Mouse (Mus musculus) forebrain, embryonic 16.5 days (tissue): ENCODE data around the gene Ptrh2. TPM values are rescaled to one million over a fixed set of nuclear protein-coding genes. Genes with fewer than 3 reads are reported as not detected.
A peak's percentile ranks its signal among the peaks of the same experiment; 100 is the strongest.

Experiments
- ATAC-seq: fragments of 200-750 bp; cut with Nextera tagmentation; 2 replicates; pipeline ENCODE4 v1.8.0; 2017; ENCODE audit warnings: mild to moderate bottlenecking, moderate library complexity
- H3K27ac ChIP-seq: fragments of 300-500 bp; sonication (generic); 2 replicates; pipeline ENCODE4 v1.5.1; 2014; ENCODE audit warnings: low read length, control low read depth
- H3K27me3 ChIP-seq: fragments of 300-500 bp; sonication (generic); replicated peaks from 2 replicates; pipeline ENCODE4 v1.6.1; 2014; ENCODE audit warnings: low read length; ENCODE audit not compliant: control insufficient read depth, insufficient read depth
- H3K36me3 ChIP-seq: fragments of 300-500 bp; sonication (generic); 2 replicates; pipeline ENCODE4 v1.6.1; 2014; ENCODE audit not compliant: control insufficient read depth, insufficient read depth
- H3K4me1 ChIP-seq: fragments of 300-500 bp; sonication (generic); replicated peaks from 2 replicates; pipeline ENCODE4 v1.6.1; 2014; ENCODE audit warnings: low read length; ENCODE audit not compliant: control insufficient read depth, insufficient read depth
- H3K4me2 ChIP-seq: fragments of 300-500 bp; sonication (generic); 2 replicates; pipeline ENCODE4 v1.6.1; 2014; ENCODE audit warnings: mild to moderate bottlenecking, low read length, control low read depth
- H3K4me3 ChIP-seq: fragments of 300-500 bp; sonication (generic); replicated peaks from 2 replicates; pipeline ENCODE4 v1.5.1; 2014; ENCODE audit warnings: mild to moderate bottlenecking, low read length, control low read depth
- H3K9ac ChIP-seq: fragments of 300-500 bp; sonication (generic); replicated peaks from 2 replicates; pipeline ENCODE4 v1.6.1; 2014; ENCODE audit warnings: low read depth, low read length, control low read depth
- H3K9me3 ChIP-seq: fragments of 300-500 bp; sonication (generic); 2 replicates; pipeline ENCODE4 v1.6.1; 2016; ENCODE audit warnings: low read length; ENCODE audit not compliant: control insufficient read depth
- WGBS: fragments of 180-500 bp; shearing (Covaris S2); extraction: QIAGEN DNeasy Blood & Tissue Kit; methylation state at CpG from one replicate; pipeline ENCODE4 v1.1.7; 2014; 5-methylcytosine and 5-hydroxymethylcytosine counted together
- polyA plus RNA-seq: library from polyadenylated mRNA; unstranded; fragments of >200 nt; fragmentation: Nextera tagmentation; extraction: Ambion mirVana; gene quantifications from 2 replicates; pipeline ENCODE4 v1.2.1, GENCODE M21; 2015

Ptrh2 gene
- polyA plus RNA-seq, 1 experiment from 2014 or later: 37.2 TPM

GRCm38 (mm10) chr11:86664406-86664805 is 19.4 kb upstream of the Ptrh2 start:
- Histone ChIP-seq H3K4me3 (no peak overlapping the region), H3K4me1 (no peaks in the 10 kb centered on the region), H3K36me3 (peaks cover 9% of the 10 kb centered on the region; the same call in 1 of the 2 replicates), H3K27me3 (no peaks in the 10 kb centered on the region), H3K4me2 (no peak overlapping the region), H3K27ac (no peak overlapping the region), H3K9ac (no peak overlapping the region), H3K9me3 (no peaks in the 10 kb centered on the region)
- ATAC-seq: no peak
- 83% methylated on average over 3 of the region's 3 CpGs for WGBS

DNA sequence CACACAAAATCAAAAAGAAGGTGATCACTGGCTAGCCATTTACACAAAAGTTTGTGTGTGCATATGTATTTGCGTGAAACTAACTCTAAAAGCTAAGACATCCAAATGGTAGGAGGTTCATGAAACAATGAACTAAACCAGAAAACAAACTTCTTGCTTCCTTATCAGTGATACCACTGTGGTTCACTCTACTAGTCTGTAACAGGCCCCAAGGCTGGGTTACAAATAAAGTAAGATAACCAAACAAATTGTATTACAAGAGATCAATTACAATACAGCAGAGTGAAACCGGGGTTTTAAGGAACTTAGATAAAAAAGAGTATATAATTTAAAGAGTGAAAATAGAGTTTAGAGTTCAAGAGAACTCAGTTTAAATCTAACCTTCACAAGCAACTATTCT is 16.2 kb upstream of the Ptrh2 start:
- ATAC-seq: no peak
- WGBS: 94% methylated on average over 2 of the region's 2 CpGs
- peaks cover 2% of the 10 kb centered on the region; the same call in 1 of the 2 replicates for H3K36me3 ChIP-seq
- no peak overlapping the region for H3K4me2 ChIP-seq
- no peaks in the 10 kb centered on the region for H3K27me3 ChIP-seq
- peaks cover 2% of the 10 kb centered on the region; the same call in 1 of the 2 replicates for H3K4me1 ChIP-seq
- no peak overlapping the region for H3K9ac ChIP-seq
- no peak overlapping the region for H3K27ac ChIP-seq
- H3K4me3 ChIP-seq: no peak overlapping the region
- no peaks in the 10 kb centered on the region for H3K9me3 ChIP-seq

GRCm38 (mm10) chr11:86668169-86668568 is 15.6 kb upstream of the Ptrh2 start:
- H3K27me3 ChIP-seq: no peaks in the 10 kb centered on the region
- 85% methylated on average over 3 of the region's 3 CpGs for WGBS
- no peak overlapping the region for H3K4me2 ChIP-seq
- no peak overlapping the region for H3K9ac ChIP-seq
- H3K4me1 ChIP-seq: peaks cover 2% of the 10 kb centered on the region; the same call in 1 of the 2 replicates
- H3K27ac ChIP-seq: no peak overlapping the region
- no peaks in the 10 kb centered on the region for H3K9me3 ChIP-seq
- no peak overlapping the region for H3K4me3 ChIP-seq
- ATAC-seq: no peak
- H3K36me3 ChIP-seq: peaks cover 2% of the 10 kb centered on the region; the same call in 1 of the 2 replicates

- H3K27me3 ChIP-seq: no peaks in the 10 kb centered on the region
- no peak overlapping the region for H3K4me2 ChIP-seq
- ATAC-seq: no peak
- H3K4me1 ChIP-seq: peaks cover 2% of the 10 kb centered on the region; the same call in 1 of the 2 replicates
- H3K9ac ChIP-seq: no peak overlapping the region
- H3K9me3 ChIP-seq: no peaks in the 10 kb centered on the region
- no peak overlapping the region for H3K27ac ChIP-seq
- WGBS: 55% methylated on average over 3 of the region's 3 CpGs
- no peak overlapping the region for H3K4me3 ChIP-seq
- no peaks in the 10 kb centered on the region for H3K36me3 ChIP-seq
Measured at GRCm38 (mm10) chr11:86671041-86671675, 12.6 kb upstream of the Ptrh2 start.

DNA sequence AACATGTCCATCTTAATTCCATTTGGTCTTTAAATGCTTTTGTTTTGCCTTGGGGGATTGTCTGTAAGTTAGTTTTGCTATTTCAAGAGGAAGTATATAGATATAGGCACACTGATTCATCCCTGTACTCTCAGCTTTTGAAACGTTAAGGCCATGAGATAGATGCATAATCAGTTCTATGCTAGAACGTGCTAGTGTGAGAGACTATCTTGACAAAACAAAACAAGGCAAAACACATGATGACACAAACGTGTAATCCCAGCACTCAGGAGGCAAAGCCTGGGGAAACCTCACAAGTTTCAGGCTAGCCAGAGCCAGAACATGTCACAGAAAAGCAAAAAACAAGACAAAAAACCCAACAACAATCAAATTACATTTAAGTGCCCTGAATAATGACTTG is 11.0 kb upstream of the Ptrh2 start:
- whole genome bisulfite sequencing: 81% methylated on average over 3 of the region's 3 CpGs
- Histone ChIP-seq H3K27me3 (no peaks in the 10 kb centered on the region), H3K9ac (no peak overlapping the region), H3K4me3 (no peak overlapping the region), H3K4me1 (peaks cover 2% of the 10 kb centered on the region; the same call in 1 of the 2 replicates), H3K36me3 (no peaks in the 10 kb centered on the region), H3K9me3 (no peaks in the 10 kb centered on the region), H3K27ac (no peak overlapping the region), H3K4me2 (no peak overlapping the region)
- no peak for ATAC-seq

- Histone ChIP-seq H3K4me3 (no peak overlapping the region), H3K27me3 (no peaks in the 10 kb centered on the region), H3K4me2 (no peak overlapping the region), H3K9me3 (no peaks in the 10 kb centered on the region), H3K36me3 (no peaks in the 10 kb centered on the region), H3K9ac (no peak overlapping the region), H3K27ac (no peak overlapping the region), H3K4me1 (peaks cover 2% of the 10 kb centered on the region; the same call in 1 of the 2 replicates)
- 90% methylated on average over 4 of the region's 4 CpGs for WGBS
- no peak for ATAC-seq
Measured at GRCm38 (mm10) chr11:86675520-86675919, 8.3 kb upstream of the Ptrh2 start.

DNA sequence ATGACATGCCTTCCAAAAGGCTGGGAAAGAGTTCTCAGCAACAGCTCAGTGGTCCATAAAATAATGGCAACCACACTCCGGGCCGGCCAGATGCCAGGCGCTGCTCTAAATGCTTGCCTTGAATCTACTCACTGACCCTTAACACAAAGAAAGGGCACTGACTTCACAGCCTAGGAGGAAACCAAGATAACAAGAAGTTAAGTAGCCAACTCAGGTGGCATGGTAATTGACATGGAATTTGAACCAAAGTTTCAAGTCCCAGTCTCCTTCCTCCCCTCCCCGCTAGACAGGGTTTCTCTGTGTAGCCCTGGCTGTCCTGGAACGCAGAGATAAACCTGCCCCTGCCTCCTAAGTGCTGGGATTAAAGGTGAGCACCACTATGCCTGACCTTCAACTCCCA is 4.8 kb upstream of the Ptrh2 start:
- ATAC-seq: no peak
- Histone ChIP-seq H3K4me3 (no peak overlapping the region), H3K36me3 (no peaks in the 10 kb centered on the region), H3K27ac (no peak overlapping the region), H3K27me3 (no peaks in the 10 kb centered on the region), H3K4me2 (no peak overlapping the region), H3K9ac (no peak overlapping the region), H3K9me3 (no peaks in the 10 kb centered on the region), H3K4me1 (peaks cover 13% of the 10 kb centered on the region)
- 76% methylated on average over 5 of the region's 5 CpGs for WGBS

DNA sequence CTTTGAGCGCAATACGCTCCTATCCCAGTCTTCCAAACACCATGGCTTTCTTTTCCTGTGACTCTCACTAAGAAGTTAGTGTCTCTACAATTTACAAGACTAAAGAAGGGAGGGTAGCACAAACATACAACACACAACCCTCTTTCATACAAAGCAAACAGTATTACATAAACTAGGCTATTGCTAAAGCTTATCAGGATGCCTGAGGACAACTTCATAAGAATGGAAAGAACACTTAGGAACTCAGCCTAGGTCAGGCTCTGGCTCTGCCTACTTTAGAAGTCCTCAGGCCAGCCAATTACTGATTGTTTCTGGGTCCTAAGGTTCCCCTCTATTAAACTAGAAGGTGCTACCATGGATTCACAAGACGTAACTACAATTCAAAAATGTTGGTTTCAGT is 3.1 kb upstream of the Ptrh2 start:
- H3K9me3 ChIP-seq: no peaks in the 10 kb centered on the region
- no peaks in the 10 kb centered on the region for H3K27me3 ChIP-seq
- no peak overlapping the region for H3K9ac ChIP-seq
- H3K4me3 ChIP-seq: no peak overlapping the region
- H3K36me3 ChIP-seq: no peaks in the 10 kb centered on the region
- H3K27ac ChIP-seq: no peak overlapping the region
- no peak for ATAC-seq
- H3K4me1 ChIP-seq: peaks cover 26% of the 10 kb centered on the region
- 94% methylated on average over 3 of the region's 3 CpGs for WGBS
- no peak overlapping the region for H3K4me2 ChIP-seq

DNA sequence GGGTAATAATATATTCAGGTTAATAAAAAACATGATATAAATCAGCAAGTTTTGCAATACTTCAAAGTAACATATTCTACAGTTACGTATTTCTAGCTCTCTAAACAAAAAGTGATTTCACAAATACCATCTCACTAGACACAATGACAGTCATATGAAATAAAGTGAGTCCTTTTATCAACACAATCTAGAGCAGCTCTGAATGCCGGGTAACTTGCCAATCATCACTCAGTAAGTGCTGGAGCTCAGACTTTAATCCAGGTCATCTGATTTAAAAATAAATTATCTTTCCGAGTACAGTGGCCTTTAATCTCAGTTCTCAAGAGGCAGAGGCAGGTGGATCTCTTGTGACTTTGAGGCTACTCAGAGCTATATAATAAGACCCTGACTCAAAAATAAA is 2.4 kb upstream of the Ptrh2 start:
- H3K36me3 ChIP-seq: no peaks in the 10 kb centered on the region

DNA sequence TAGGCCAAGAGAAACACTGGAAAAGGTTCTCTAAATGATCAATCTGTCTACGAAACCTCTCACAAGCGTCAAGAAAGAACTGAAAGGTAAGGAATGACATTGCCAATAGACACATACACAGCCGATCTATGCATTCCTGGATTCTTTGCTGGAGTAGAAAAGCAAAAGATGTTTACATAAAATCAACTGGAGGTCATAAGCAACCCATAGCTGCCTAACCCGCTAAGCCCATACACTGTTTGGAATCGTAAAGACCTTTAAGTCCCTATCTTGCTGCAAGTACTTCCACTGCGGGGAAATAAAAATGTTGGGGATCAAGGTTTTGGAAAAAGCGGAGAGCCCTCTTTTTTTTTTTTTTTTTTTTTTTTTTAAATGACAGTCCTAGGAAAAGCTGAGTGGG is 924 bp upstream of the Ptrh2 start:
- no peak for ATAC-seq
- Histone ChIP-seq H3K27ac (no peak overlapping the region; the same call in 1 of the 2 replicates), H3K36me3 (no peaks in the 10 kb centered on the region), H3K9me3 (no peaks in the 10 kb centered on the region), H3K27me3 (no peaks in the 10 kb centered on the region), H3K4me1 (peaks cover 30% of the 10 kb centered on the region), H3K9ac (peak overlapping the region; percentile 72), H3K4me3 (peak overlapping the region; percentile 63), H3K4me2 (peak overlapping the region; percentile 73)
- 40% methylated on average over 7 of the region's 7 CpGs for WGBS

More for the DNA sequence above, 2.4 kb upstream of the Ptrh2 start:
- H3K4me3 ChIP-seq: no peak overlapping the region
- 92% methylated on average over 3 of the region's 3 CpGs for WGBS
- H3K27ac ChIP-seq: no peak overlapping the region
- no peak overlapping the region for H3K9ac ChIP-seq
- H3K4me1 ChIP-seq: peaks cover 27% of the 10 kb centered on the region
- H3K9me3 ChIP-seq: no peaks in the 10 kb centered on the region
- ATAC-seq: no peak
- H3K27me3 ChIP-seq: no peaks in the 10 kb centered on the region
- no peak overlapping the region for H3K4me2 ChIP-seq
